ENCODE assay signal across 20 mouse cellular contexts in the genomic region with DNA sequence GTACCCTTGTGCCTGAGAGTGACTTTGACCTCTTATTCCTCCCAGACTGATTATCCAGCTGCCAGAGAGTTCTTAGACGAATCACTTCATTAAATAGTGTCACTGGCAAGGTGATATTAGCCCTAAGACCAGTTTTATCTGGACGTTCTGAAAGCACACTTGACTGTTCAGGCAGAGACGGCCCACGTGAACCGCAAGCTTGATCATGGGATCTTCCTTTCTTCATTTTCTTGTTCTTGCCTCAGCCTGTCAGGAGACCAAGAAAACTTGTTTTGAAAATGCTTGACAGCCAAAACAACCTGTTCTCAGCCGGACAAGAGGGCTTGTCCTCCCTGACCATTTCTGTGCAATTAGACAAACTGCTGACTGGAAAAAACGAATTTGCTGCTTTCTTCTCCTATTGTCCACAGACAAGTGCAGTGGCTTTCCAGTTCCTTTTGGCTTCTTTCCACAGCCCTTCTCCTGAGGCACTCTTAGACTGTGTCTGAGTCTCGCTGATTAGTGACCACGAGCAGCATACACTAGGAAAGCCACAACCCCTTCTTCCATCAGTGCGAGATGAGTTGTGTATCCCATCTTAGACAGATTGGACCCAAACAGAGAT.
DNase-seq lines count a peak whose midpoint lies in the region; ATAC-seq and TF ChIP-seq lines count a peak whose summit lies in the region.
"Had no signal": no experiment of that assay in that cellular context is flagged by ENCODE, and none has a peak within 500 bp of the region (broad histone marks: within the 10 kb centered on the region; RNA-seq: fewer than 3 reads in every experiment).

No protein-coding gene starts in this region.

- no peak for ATAC-seq in stomach, postnatal 0 days (ENCODE audit: low FRiP score, low TSS enrichment)
- ATAC-seq in hindbrain, postnatal 0 days, result no peak
- ATAC-seq: CD4-positive, CD25-positive, alpha-beta regulatory T cell, adult 4 months; forebrain, embryonic 13.5 days; intestine, embryonic 15.5 days; midbrain, embryonic 13.5 days had no signal

- no peak for TF ChIP-seq EP300 in stomach, postnatal 0 days (optimal IDR thresholded peaks at IDR 0.05)

- no peaks in the 10 kb centered on the region for H3K4me1 ChIP-seq in kidney, adult 2 months (ENCODE audit: control insufficient read depth, insufficient read depth, low read length)
- peaks cover 31% of the 10 kb centered on the region for H3K4me1 ChIP-seq in heart, embryonic 10.5 days
- peaks cover 2% of the 10 kb centered on the region; the same call in 1 of the 2 replicates for H3K4me1 ChIP-seq in stomach, postnatal 0 days (replicated peaks; ENCODE audit: control insufficient read depth, insufficient read depth)
- no peaks in the 10 kb centered on the region for H3K4me1 ChIP-seq in hindbrain, postnatal 0 days (ENCODE audit: insufficient read depth, low read length)
- H3K4me1 ChIP-seq: forebrain, embryonic 13.5 days; hindbrain, embryonic 12.5 days; midbrain, embryonic 13.5 days had no signal

- H3K4me3 ChIP-seq in kidney, adult 2 months (ENCODE audit: insufficient read depth, low read depth, low read length), result no peak overlapping the region
- H3K4me3 ChIP-seq in heart, embryonic 10.5 days, result no peak overlapping the region
- no peak overlapping the region for H3K4me3 ChIP-seq in stomach, postnatal 0 days (ENCODE audit: low read depth, low read length)
- no peak overlapping the region for H3K4me3 ChIP-seq in hindbrain, postnatal 0 days (ENCODE audit: low read length)
- H3K4me3 ChIP-seq: forebrain, embryonic 13.5 days; hindbrain, embryonic 12.5 days; intestine, embryonic 15.5 days; midbrain, embryonic 13.5 days had no signal

- WGBS in kidney, adult 2 months, result 55% methylated on average over 10 of the region's 10 CpGs
- WGBS in heart, embryonic 10.5 days, result 70% methylated on average over 10 of the region's 10 CpGs
- WGBS in stomach, postnatal 0 days, result 56% methylated on average over 10 of the region's 10 CpGs
- WGBS in hindbrain, postnatal 0 days, result 69% methylated on average over 10 of the region's 10 CpGs

- H3K27me3 ChIP-seq in kidney, adult 2 months (replicated peaks; ENCODE audit: control insufficient read depth, insufficient read depth, low read length), result no peaks in the 10 kb centered on the region
- H3K27me3 ChIP-seq in heart, embryonic 10.5 days (ENCODE audit: insufficient read depth, poor library complexity, severe bottlenecking), result no peaks in the 10 kb centered on the region
- H3K27me3 ChIP-seq in stomach, postnatal 0 days (ENCODE audit: control insufficient read depth, insufficient read depth, low read length), result no peaks in the 10 kb centered on the region
- H3K27me3 ChIP-seq in hindbrain, postnatal 0 days (ENCODE audit: insufficient read depth, low read length), result no peaks in the 10 kb centered on the region
- H3K27me3 ChIP-seq: forebrain, embryonic 13.5 days; hindbrain, embryonic 12.5 days; intestine, embryonic 15.5 days; midbrain, embryonic 13.5 days had no signal

- H3K27ac ChIP-seq in kidney, adult 2 months (ENCODE audit: insufficient read depth, low read depth, low read length), result peak overlapping the region; percentile 3; the same call in 1 of the 2 replicates
- H3K27ac ChIP-seq in heart, embryonic 10.5 days, result no peak overlapping the region
- H3K27ac ChIP-seq in stomach, postnatal 0 days (replicated peaks), result peak overlapping the region; percentile 56
- no peak overlapping the region for H3K27ac ChIP-seq in hindbrain, postnatal 0 days
- H3K27ac ChIP-seq: forebrain, embryonic 13.5 days; hindbrain, embryonic 12.5 days; intestine, embryonic 15.5 days; macrophage; midbrain, embryonic 13.5 days had no signal

- H3K9ac ChIP-seq in stomach, postnatal 0 days (ENCODE audit: low read length), result no peak overlapping the region
- no peak overlapping the region for H3K9ac ChIP-seq in hindbrain, postnatal 0 days (replicated peaks; ENCODE audit: low read length)
- H3K9ac ChIP-seq: forebrain, embryonic 13.5 days; hindbrain, embryonic 12.5 days; intestine, embryonic 15.5 days; midbrain, embryonic 13.5 days had no signal

- no peak overlapping the region for H3K4me2 ChIP-seq in stomach, postnatal 0 days (replicated peaks; ENCODE audit: low read depth)
- no peak overlapping the region for H3K4me2 ChIP-seq in hindbrain, postnatal 0 days (ENCODE audit: low read depth, low read length)
- H3K4me2 ChIP-seq: forebrain, embryonic 13.5 days; hindbrain, embryonic 12.5 days; intestine, embryonic 15.5 days; midbrain, embryonic 13.5 days had no signal

- no peaks in the 10 kb centered on the region for H3K36me3 ChIP-seq in kidney, adult 2 months (ENCODE audit: control insufficient read depth, insufficient read depth, low read length)
- no peaks in the 10 kb centered on the region for H3K36me3 ChIP-seq in heart, embryonic 10.5 days
- H3K36me3 ChIP-seq in stomach, postnatal 0 days (ENCODE audit: control insufficient read depth, insufficient read depth, low read length), result no peaks in the 10 kb centered on the region
- H3K36me3 ChIP-seq in hindbrain, postnatal 0 days (ENCODE audit: insufficient read depth, low read length), result no peaks in the 10 kb centered on the region
- H3K36me3 ChIP-seq: hindbrain, embryonic 12.5 days; intestine, embryonic 15.5 days; midbrain, embryonic 13.5 days had no signal

- peak; percentile 10 for DNase-seq in kidney, adult 2 months
- DNase-seq in kidney, adult 11 months, result no peak
- DNase-seq in urinary bladder, postnatal 4 days (ENCODE audit: low spot score in 2 of 2), result peak; percentile 17 to 34
- DNase-seq in urinary bladder, postnatal 10 days (ENCODE audit: low spot score), result no peak
- peak; percentile 59 for DNase-seq in heart, embryonic 10.5 days (ENCODE audit: low spot score)
- peak; percentile 14 for DNase-seq in stomach, postnatal 0 days (ENCODE audit: low spot score)
- no peak for DNase-seq in right cerebral cortex, adult 18-20 months
- DNase-seq in hindbrain, postnatal 0 days (ENCODE audit: low spot score), result no peak
- DNase-seq: adrenal gland, adult 8-10 months; cerebellum, adult 11-12 months; cerebellum, postnatal 25 days; kidney, postnatal 25 days; layer of hippocampus, adult 9-11 months had no signal

- no peak for TF ChIP-seq POLR2A in kidney, adult 2 months (IDR thresholded peaks at IDR 0.05; ENCODE audit: low read depth, low read length)

- H3K9me3 ChIP-seq in heart, embryonic 10.5 days, result no peaks in the 10 kb centered on the region
- no peaks in the 10 kb centered on the region for H3K9me3 ChIP-seq in stomach, postnatal 0 days (ENCODE audit: control insufficient read depth, low read length)
- H3K9me3 ChIP-seq in hindbrain, postnatal 0 days (ENCODE audit: low read length), result no peaks in the 10 kb centered on the region
- H3K9me3 ChIP-seq: forebrain, embryonic 13.5 days; G1E; hindbrain, embryonic 12.5 days; intestine, embryonic 15.5 days; midbrain, embryonic 13.5 days had no signal

- TF ChIP-seq CTCF in kidney, adult 2 months (conservative IDR thresholded peaks at IDR 0.05; ENCODE audit: insufficient read depth, insufficient read length, low read depth, low read length), result no peak
- no peak for TF ChIP-seq CTCF in stomach, postnatal 0 days (IDR thresholded peaks at IDR 0.05; ENCODE audit: low read depth)
- no peak for TF ChIP-seq CTCF in hindbrain, postnatal 0 days (IDR thresholded peaks at IDR 0.05; ENCODE audit: low read depth)

Comparison
In these comparisons a context has a peak if more than half of its experiments do, and no peak if none do; other contexts are left out.
1. DNase-seq: peak in kidney, adult 2 months (single experiment), urinary bladder, postnatal 4 days (2 of 2), heart, embryonic 10.5 days (single experiment) and stomach, postnatal 0 days (single experiment); none in kidney, adult 11 months (single experiment), urinary bladder, postnatal 10 days (single experiment), right cerebral cortex, adult 18-20 months (single experiment) and hindbrain, postnatal 0 days (single experiment).
2. H3K27ac ChIP-seq: peak in kidney, adult 2 months (single experiment) and stomach, postnatal 0 days (single experiment); none in heart, embryonic 10.5 days (single experiment) and hindbrain, postnatal 0 days (single experiment).